Mouse (Mus musculus) E14TG2a.4 (cell line): Measurements from ENCODE around the gene Epb41.

Experiments used
- CTCF ChIP-seq: conservative IDR thresholded peaks from 2 replicates; pipeline ENCODE4 v1.5.1; 2014; ENCODE audit warnings: low read length
- NANOG ChIP-seq: IDR thresholded peaks from 2 replicates; pipeline ENCODE4 v1.6.1; 2014; ENCODE audit warnings: borderline replicate concordance, low read length, mixed read lengths
- POU5F1 ChIP-seq: IDR thresholded peaks from 2 replicates; pipeline ENCODE4 v1.6.1; 2014; ENCODE audit warnings: low read length, borderline replicate concordance

- TF ChIP-seq CTCF (no peak), POU5F1 (no peak), NANOG (no peak)
Measured at GRCm38 (mm10) chr4:131910237-131910994, 164.7 kb downstream of the Epb41 start.
